Mouse (Mus musculus): Measurements from ENCODE around the gene Stk40. TPM values are rescaled to one million over a fixed set of nuclear protein-coding genes. Genes with fewer than 3 reads are reported as not detected.
A peak's percentile ranks its signal among the peaks of the same experiment; 100 is the strongest.

Gene Stk40
- polyA plus RNA-seq, 1 experiment from 2014 or later = 49.4 TPM

DNA sequence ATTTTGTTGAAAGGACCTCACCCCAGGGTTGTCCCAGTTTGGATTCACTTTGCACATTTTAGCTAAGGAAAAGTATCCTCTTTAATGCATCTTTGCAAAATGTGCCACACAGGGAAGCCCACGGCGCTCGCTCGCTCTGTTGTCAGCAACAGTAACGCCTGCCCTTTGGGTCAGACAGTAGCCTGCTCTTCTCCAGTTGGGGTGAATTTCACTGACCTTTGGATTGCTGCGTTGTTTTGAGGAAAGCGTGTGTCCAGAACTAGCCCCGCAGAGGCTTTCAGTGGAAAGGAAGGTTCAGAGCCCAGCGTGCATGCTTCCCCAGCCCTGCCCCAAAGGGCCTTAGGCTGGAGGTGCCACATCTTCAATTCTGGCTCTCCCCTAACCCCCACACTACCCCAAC is 11.7 kb downstream of the Stk40 start:
- Histone ChIP-seq H3K4me3 (no peak overlapping the region), H3K27ac (no peak overlapping the region), H3K9me3 (replicated peaks) (no peaks in the 10 kb centered on the region), H3K4me2 (replicated peaks) (no peak overlapping the region), H3K27me3 (no peaks in the 10 kb centered on the region), H3K9ac (no peak overlapping the region), H3K4me1 (peaks cover 31% of the 10 kb centered on the region), H3K36me3 (0 out of 2 replicates have a peak, but pooled peaks cover 12% of the 10 kb centered on the region)
- WGBS = 82% methylated on average over 9 of the region's 9 CpGs
- no peak for ATAC-seq (ENCODE audit: low FRiP score)

DNA sequence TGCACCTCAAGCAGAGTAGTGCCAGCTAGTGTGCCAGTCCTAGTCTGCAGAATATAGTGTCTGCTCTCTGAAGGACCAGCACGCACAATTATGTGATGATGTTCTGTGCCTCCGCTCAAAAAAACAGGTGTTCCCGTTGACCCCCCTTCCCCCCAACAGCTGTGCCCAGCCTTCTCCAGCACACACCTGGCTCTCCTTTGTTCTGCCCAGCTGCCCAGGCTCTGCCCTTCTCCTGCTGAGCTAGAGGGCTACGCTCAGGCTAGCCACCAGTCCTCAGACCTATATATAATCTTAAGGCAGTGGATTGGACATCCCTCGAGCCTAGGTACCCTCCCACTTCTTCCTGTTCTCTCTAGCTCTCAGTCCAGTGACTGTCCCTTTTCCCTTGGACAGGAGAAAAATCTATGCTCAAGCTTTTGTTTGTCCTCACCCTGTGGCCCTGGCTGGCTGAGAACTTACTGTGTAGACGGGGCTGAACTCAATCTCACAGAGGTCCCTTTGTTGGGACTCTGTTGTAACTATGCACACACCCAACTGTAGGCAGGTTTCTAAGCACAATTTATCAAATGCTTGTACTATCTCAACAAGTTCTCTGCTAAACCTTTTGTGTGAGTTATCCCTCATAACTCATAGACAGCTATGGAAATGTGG is 12.2 kb downstream of the Stk40 start:
- no peak for ATAC-seq (ENCODE audit: low FRiP score)
- Histone ChIP-seq H3K27ac (no peak overlapping the region), H3K27me3 (no peaks in the 10 kb centered on the region), H3K36me3 (peaks cover 15% of the 10 kb centered on the region; the same call in 1 of the 2 replicates), H3K4me2 (replicated peaks) (no peak overlapping the region), H3K9me3 (replicated peaks) (0 out of 2 replicates have a peak, but pooled peaks cover 2% of the 10 kb centered on the region), H3K9ac (no peak overlapping the region), H3K4me1 (peaks cover 25% of the 10 kb centered on the region), H3K4me3 (no peak overlapping the region)
- WGBS = 69% methylated on average over 6 of the region's 6 CpGs

GRCm38 (mm10) chr4:126117116-126117515 is 13.4 kb downstream of the Stk40 start:
- no peak overlapping the region for H3K4me3 ChIP-seq
- ATAC-seq (ENCODE audit: low FRiP score) = no peak
- peaks cover 23% of the 10 kb centered on the region; the same call in 1 of the 2 replicates for H3K36me3 ChIP-seq
- no peak overlapping the region for H3K9ac ChIP-seq
- peaks cover 11% of the 10 kb centered on the region; the same call in 1 of the 2 replicates for H3K9me3 ChIP-seq (replicated peaks)
- no peak overlapping the region for H3K4me2 ChIP-seq (replicated peaks)
- whole genome bisulfite sequencing = 86% methylated on average over 8 of the region's 8 CpGs
- no peaks in the 10 kb centered on the region for H3K27me3 ChIP-seq
- H3K4me1 ChIP-seq = peaks cover 18% of the 10 kb centered on the region
- H3K27ac ChIP-seq = no peak overlapping the region

- peaks cover 24% of the 10 kb centered on the region for H3K36me3 ChIP-seq
- H3K4me2 ChIP-seq (replicated peaks) = no peak overlapping the region
- no peak overlapping the region for H3K27ac ChIP-seq
- peaks cover 11% of the 10 kb centered on the region; the same call in 1 of the 2 replicates for H3K9me3 ChIP-seq (replicated peaks)
- H3K4me3 ChIP-seq = no peak overlapping the region
- ATAC-seq (ENCODE audit: low FRiP score) = no peak
- no peak overlapping the region for H3K9ac ChIP-seq
- no peaks in the 10 kb centered on the region for H3K27me3 ChIP-seq
- 72% methylated on average over 4 of the region's 4 CpGs for WGBS
- peaks cover 15% of the 10 kb centered on the region for H3K4me1 ChIP-seq
These were observed 14.9 kb downstream of the Stk40 start for GRCm38 (mm10) chr4:126118651-126119050.

- Histone ChIP-seq H3K4me2 (replicated peaks) (no peak overlapping the region), H3K9me3 (replicated peaks) (peaks cover 11% of the 10 kb centered on the region; the same call in 1 of the 2 replicates), H3K4me3 (no peak overlapping the region), H3K4me1 (peaks cover 12% of the 10 kb centered on the region), H3K9ac (no peak overlapping the region), H3K27me3 (no peaks in the 10 kb centered on the region), H3K36me3 (peaks cover 26% of the 10 kb centered on the region), H3K27ac (no peak overlapping the region)
- ATAC-seq (ENCODE audit: low FRiP score) = no peak
- 89% methylated on average over 1 of the region's 1 CpGs for WGBS
These were observed 15.3 kb downstream of the Stk40 start for GRCm38 (mm10) chr4:126119051-126119450.

- no peak overlapping the region for H3K4me2 ChIP-seq (replicated peaks)
- WGBS = 90% methylated on average over 5 of the region's 5 CpGs
- H3K27ac ChIP-seq = no peak overlapping the region
- peaks cover 11% of the 10 kb centered on the region; the same call in 1 of the 2 replicates for H3K9me3 ChIP-seq (replicated peaks)
- no peak overlapping the region for H3K9ac ChIP-seq
- H3K4me3 ChIP-seq = no peak overlapping the region
- peaks cover 35% of the 10 kb centered on the region for H3K36me3 ChIP-seq
- H3K4me1 ChIP-seq = peaks cover 12% of the 10 kb centered on the region
- H3K27me3 ChIP-seq = no peaks in the 10 kb centered on the region
- no peak for ATAC-seq (ENCODE audit: low FRiP score)
These were observed 16.3 kb downstream of the Stk40 start for GRCm38 (mm10) chr4:126120052-126120451.

GRCm38 (mm10) chr4:126120506-126120905 is 16.7 kb downstream of the Stk40 start:
- Histone ChIP-seq H3K4me1 (peaks cover 8% of the 10 kb centered on the region), H3K27me3 (no peaks in the 10 kb centered on the region), H3K9ac (no peak overlapping the region), H3K36me3 (peaks cover 39% of the 10 kb centered on the region), H3K27ac (no peak overlapping the region), H3K4me3 (no peak overlapping the region), H3K9me3 (replicated peaks) (peaks cover 11% of the 10 kb centered on the region; the same call in 1 of the 2 replicates), H3K4me2 (replicated peaks) (no peak overlapping the region)
- ATAC-seq (ENCODE audit: low FRiP score) = no peak
- WGBS = 90% methylated on average over 2 of the region's 2 CpGs

GRCm38 (mm10) chr4:126123309-126124040 is 19.7 kb downstream of the Stk40 start:
- no peaks in the 10 kb centered on the region for H3K27me3 ChIP-seq
- no peak overlapping the region for H3K9ac ChIP-seq
- H3K27ac ChIP-seq = no peak overlapping the region
- no peak for ATAC-seq (ENCODE audit: low FRiP score)
- H3K4me3 ChIP-seq = no peak overlapping the region
- WGBS = 88% methylated on average over 10 of the region's 10 CpGs
- peaks cover 11% of the 10 kb centered on the region; the same call in 1 of the 2 replicates for H3K9me3 ChIP-seq (replicated peaks)
- H3K4me2 ChIP-seq (replicated peaks) = no peak overlapping the region
- peaks cover 58% of the 10 kb centered on the region for H3K36me3 ChIP-seq
- peaks cover 3% of the 10 kb centered on the region for H3K4me1 ChIP-seq

DNA sequence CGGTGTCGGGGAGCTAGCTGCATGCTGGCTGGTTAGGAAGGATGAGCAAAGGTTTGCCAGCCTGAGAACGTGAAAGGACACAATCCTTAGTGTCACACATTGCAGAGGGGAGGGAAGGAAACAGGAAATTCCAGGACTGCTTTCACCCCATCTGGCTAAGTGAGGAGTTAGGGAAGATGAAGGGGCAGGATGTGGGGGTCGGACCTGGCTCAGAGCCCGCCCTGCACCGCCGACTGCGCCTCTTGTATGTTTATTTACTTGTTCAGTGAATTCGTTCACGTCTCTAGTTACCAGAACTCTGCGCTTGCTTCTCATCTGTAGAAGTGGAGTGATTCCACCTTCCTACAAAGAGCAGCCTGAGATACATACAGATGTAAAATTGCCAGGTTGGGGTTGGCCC is 26.7 kb downstream of the Stk40 start:
- Histone ChIP-seq H3K4me2 (replicated peaks) (no peak overlapping the region), H3K4me1 (peaks cover 27% of the 10 kb centered on the region), H3K36me3 (peaks cover 71% of the 10 kb centered on the region), H3K4me3 (no peak overlapping the region), H3K27ac (peak overlapping the region; percentile 49), H3K9me3 (replicated peaks) (no peaks in the 10 kb centered on the region), H3K9ac (no peak overlapping the region), H3K27me3 (no peaks in the 10 kb centered on the region)
- WGBS = 77% methylated on average over 11 of the region's 11 CpGs
- ATAC-seq (ENCODE audit: low FRiP score) = no peak

GRCm38 (mm10) chr4:126131290-126132121 is 27.7 kb downstream of the Stk40 start:
- no peak overlapping the region for H3K4me3 ChIP-seq
- H3K4me1 ChIP-seq = peaks cover 27% of the 10 kb centered on the region
- no peaks in the 10 kb centered on the region for H3K9me3 ChIP-seq (replicated peaks)
- no peaks in the 10 kb centered on the region for H3K27me3 ChIP-seq
- ATAC-seq (ENCODE audit: low FRiP score) = no peak; the same call in 1 of the 2 replicates
- H3K36me3 ChIP-seq = peaks cover 71% of the 10 kb centered on the region
- 52% methylated on average over 10 of the region's 10 CpGs for WGBS
- H3K27ac ChIP-seq = peak overlapping the region; percentile 60; the same call in 1 of the 2 replicates
- H3K4me2 ChIP-seq (replicated peaks) = no peak overlapping the region
- H3K9ac ChIP-seq = no peak overlapping the region

- WGBS = 76% methylated on average over 6 of the region's 6 CpGs
- H3K36me3 ChIP-seq = peaks cover 74% of the 10 kb centered on the region
- peaks cover 27% of the 10 kb centered on the region for H3K4me1 ChIP-seq
- H3K9me3 ChIP-seq (replicated peaks) = no peaks in the 10 kb centered on the region
- no peaks in the 10 kb centered on the region for H3K27me3 ChIP-seq
- no peak overlapping the region for H3K9ac ChIP-seq
- peak overlapping the region; percentile 35; the same call in 1 of the 2 replicates for H3K27ac ChIP-seq
- ATAC-seq (ENCODE audit: low FRiP score) = no peak
- H3K4me3 ChIP-seq = no peak overlapping the region
- no peak overlapping the region for H3K4me2 ChIP-seq (replicated peaks)
These were observed 29.0 kb downstream of the Stk40 start for GRCm38 (mm10) chr4:126132636-126133264.
